Mouse (Mus musculus) telencephalon, adult 2 months (tissue): Measurements from ENCODE around the gene Nmnat2.
"Not testable (repeated sequence)": the region's sequence is repeated elsewhere in the genome, so short reads cannot be mapped to it uniquely, and the experiment has no call there.

Experiments used
- DNase-seq: peaks from one replicate; pipeline ENCODE4 v3.0.0-alpha.2; 2011; ENCODE audit warnings: low read depth, low spot score

Gene Nmnat2

DNA sequence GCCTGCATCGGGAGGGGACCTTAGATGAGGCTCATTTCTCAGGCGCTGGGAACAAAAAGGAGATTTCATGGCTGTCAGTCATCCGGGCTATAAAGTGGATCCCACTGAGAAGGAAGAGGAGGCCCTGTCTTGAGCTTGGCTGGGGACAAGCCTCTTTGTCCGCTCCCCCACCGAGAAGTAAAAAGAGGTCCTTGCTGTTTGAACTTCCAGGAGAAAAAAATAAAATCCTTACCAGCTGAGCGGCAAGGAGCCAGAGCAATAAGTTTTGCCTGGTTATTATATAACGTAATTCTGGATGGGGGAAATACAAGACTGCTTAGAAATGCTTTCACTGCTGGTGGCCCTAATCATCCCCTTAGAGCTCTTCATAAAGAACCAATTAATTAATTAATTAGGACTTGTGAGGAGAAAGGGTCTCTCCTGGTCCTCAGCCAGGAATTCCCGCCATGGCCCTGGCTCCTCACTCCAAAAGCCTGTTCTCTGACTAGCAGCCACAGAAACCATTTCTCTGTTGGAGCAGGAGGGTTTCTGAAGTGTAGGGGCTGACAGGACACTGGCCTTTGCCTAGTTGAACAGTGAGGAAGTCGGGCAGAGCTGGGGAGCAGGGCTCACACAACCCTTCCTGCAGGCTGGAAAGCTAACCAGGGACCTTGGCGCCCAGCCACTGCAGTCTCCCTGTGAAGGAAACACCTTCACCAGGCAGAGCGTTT is 99.5 kb downstream of the Nmnat2 start:
- DNase-seq: no peak

DNA sequence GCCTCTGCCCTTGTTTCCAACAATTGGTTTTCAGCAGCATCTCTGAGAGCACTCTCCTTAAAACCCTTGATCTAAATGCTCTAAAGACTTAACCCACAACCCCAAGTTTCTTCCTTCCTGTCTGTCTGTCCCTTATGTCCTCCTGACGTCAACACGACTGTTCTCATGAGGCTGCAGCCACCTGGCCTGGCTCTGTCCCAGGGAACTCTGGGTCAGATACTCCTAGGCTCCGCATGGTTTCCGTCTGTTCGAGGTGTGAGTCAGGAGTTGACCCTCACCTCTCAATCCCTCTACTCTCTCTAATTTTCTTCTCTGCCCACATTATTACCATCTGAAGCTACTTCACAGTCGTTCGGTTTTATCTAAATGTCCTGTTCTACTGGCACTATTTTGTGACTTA is 103.5 kb downstream of the Nmnat2 start:
- no peak for DNase-seq

DNA sequence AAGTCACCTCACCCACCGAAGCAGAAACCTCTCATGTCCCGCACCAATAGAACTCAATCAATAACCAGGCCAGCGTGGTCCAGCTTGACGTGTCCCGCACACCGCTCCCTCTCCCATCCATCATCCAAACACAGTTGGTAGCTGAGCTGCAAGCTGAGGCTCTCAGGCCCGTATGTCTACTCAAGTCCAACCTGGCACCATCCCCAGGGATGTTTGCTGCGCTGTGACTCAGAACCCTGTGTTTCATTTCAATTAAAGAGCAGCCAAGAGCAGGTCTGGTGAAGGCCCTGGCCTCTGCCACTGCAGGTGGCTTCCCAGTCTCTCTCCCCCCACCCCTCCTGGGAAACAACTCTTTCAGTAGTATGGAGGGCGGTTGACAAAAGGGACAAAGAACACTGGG is 104.8 kb downstream of the Nmnat2 start:
- no peak for DNase-seq

- DNase-seq: no peak
Measured at GRCm38 (mm10) chr1:153062547-153062946, 107.8 kb downstream of the Nmnat2 start.

GRCm38 (mm10) chr1:153064784-153065390 is 110.1 kb downstream of the Nmnat2 start:
- no peak for DNase-seq

DNA sequence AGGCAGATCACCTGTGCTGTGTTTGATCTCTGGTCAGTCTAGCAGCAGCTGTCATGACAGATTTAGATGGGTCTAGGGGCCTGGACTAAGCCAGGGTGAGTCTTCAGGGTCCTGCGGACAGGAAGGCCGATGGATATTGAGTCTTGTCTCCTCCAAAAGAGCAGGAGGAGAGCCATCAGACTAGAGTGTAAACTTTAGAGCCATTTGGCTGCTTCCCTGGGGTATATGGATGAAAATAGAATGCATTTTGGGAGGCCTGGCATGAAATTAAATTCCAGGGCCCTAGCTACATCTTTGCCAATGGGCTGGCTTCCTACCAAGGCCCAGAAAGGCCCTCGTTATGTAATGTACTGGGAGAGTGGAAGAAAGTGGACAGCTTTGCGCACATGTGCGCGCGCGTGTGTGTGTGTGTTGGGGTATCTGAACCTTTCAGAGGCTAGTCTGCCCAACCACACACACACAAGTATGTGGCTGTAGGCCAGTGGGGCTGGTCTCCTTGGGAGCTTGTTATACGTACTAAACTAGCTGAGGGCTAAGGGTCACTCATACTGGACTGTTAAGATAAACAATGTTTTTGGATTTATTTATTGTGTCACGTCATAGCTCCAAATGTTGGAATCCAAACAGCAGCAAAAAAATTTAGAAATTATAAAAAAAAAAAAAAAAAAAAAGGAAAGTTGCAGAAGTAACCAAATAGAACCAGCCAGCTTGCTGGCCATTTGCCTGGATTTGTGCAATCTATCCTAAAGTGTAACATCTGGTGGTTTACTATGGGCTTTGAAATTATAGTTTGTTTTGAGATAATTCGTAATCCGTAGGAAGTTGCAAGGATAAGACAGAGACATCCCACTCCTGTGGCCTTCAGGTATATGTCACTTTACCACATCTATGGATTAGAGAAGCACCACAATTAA is 110.9 kb downstream of the Nmnat2 start:
- peak; percentile 61 for DNase-seq

GRCm38 (mm10) chr1:153066387-153066781 is 111.6 kb downstream of the Nmnat2 start:
- no peak for DNase-seq

DNA sequence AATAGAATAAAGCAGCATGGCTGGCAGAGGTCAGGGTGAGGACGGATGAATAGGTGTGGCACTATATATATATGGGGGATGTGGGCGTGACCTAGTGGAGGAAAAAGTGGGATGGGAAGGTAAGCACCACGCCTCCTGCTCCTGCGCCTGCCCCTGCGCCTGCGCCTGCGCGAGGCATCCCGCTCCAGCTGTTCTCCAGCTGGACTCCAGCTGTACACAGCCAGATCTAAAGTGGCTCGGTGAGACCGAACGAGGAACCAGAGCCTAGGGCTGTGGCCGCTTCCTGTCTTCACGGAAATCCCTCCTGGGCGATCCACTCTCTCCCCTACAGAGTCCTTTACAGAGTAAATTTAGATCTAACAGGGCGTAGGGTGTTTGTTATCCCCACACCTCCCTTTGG is 116.8 kb downstream of the Nmnat2 start:
- DNase-seq: no peak

DNA sequence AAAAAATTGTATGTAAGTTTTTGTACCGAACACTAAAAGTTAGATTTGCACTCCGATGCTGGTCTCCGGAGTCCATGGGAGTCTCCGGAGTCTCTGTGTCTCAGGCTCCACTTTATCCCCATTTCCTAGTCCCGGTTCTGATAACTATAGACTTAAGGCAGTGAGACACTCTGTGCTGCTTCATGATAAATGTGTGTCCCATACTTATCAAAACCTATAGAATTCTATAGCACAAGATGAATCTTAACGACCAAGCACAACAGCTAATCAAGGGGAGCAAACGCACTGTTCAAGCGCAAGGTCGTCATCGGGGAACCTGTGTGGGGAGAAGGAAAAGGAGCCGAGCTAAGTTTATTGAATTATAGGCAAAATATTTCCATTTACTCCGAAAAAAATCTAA is 117.2 kb downstream of the Nmnat2 start:
- no peak for DNase-seq

DNA sequence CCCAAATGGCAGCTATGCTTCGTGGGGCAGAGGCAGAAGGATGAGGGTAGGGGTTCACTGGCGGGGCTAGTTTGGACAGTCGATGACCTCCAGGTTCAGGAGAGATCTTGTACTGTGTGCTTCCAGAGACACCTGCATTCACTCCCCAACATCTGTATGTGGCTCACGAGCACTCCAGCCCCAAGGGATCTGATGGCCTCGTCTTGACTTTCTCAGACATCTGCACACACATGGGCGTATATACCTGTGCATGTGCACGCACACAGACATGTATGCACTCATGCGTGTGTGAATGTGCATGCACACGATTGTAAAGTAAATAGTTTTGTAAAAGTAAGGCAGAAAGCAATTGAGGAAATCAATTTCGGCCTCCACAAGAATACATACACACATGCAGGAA is 117.9 kb downstream of the Nmnat2 start:
- no peak for DNase-seq

DNA sequence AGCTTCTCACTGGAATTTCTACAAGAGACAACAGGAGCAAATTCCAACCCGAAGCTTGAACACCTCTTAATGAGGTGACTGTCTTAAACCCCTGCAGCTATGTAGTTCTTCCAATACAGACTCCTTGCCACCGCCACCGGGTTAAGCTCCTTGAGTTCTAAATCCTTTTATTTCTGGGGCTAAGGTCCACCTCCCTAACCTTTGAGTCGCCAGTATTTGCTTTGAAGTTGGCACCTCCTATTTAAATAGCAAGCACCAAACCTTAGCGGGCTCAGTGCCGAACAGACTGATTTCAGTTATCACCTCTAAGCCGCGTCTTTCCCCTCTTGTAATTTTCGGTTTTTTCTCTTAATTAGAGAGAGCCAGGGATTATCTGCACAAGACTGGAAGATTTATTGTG is 118.6 kb downstream of the Nmnat2 start:
- no peak for DNase-seq

DNA sequence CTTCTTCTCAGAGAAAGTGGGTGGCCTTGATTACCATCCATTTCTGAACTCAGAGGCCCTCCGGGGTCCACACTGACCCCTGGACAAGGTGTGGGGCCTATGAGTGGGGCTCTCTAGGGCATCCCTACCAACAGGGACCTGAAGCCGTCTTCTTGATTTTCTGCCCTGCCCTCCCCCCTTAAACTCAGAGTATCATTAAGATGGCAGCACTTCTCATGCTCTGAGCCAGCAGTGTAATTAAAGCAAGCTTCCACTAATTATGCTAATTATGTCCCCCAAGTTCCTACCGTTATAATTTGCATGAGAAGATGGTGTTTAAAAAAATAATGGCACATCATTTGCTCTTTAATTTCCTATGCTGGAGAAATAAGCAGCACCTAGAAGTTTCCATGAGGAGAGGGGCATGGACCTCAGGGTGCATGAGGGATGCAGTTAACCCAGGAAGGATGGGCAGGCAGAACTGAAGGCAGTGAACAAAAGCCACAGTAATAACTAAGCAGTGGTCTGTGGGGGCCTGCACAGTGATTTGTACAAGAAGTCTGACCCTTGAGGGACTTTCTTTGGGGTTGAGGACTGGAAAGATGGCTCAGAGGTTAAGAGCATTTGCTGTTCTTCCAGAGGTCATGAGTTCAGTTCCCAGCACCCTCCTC is 120.4 kb downstream of the Nmnat2 start:
- DNase-seq: no peak

DNA sequence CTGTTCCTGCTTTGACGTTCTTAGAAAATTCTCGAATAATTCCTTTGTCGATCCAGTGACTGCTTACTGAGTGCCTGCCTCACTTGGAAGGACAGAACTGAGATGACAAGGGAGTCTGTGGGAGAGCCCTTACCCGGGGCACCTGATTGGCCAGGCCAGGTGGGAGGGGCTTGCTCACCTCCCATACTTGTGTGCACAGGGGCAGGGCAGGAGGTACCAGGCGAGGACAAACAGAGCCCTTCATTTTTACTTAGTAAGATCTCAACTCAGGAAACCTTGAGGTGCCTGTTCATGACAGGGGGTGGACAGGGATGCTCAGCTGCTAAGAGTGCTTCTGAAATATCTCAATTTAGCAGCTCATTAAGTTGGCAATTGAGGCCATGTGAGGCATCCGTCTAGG is 121.2 kb downstream of the Nmnat2 start:
- no peak for DNase-seq

DNA sequence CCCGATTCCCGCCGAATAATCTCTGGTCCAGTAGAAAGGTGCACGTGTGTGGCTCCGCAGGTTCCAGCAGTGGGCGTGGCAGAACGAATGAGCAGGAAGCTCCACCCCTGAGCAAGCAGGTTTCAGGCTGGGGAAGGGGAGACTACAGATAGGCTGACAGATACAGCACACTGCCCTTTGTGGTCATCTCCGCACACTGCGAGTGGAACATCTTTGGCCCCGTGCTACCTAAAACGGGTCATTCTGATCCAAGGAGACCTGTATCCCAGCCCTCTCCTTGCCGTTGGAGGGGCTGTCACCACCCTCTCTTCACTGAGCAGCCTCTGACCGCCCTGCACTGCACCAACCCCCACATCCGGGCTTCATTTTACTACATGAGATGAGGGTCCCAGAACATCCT is 128.4 kb downstream of the Nmnat2 start:
- DNase-seq: not testable (repeated sequence)

- no peak for DNase-seq
Measured at GRCm38 (mm10) chr1:153084191-153084590, 129.4 kb downstream of the Nmnat2 start.

DNA sequence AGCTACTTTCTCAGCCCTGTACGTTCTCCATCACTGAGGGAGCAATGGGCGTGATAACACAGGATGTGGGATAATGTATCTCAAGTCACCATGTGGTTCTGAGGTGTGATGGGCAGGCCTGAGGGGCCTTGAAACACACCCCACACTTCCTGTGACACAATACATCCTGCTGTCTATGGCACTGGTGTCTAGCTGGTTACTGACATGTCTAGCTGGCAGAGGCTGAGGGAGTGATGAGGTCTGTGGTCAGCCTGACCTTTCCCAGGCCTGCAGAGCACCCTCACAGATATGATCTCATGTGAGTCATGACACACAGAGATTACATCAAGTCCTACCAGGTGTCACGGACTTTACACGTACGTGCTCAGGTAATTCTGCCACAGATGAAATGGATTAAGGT is 130.4 kb downstream of the Nmnat2 start:
- DNase-seq: no peak

GRCm38 (mm10) chr1:153087771-153088170 is 133.0 kb downstream of the Nmnat2 start:
- no peak for DNase-seq

- DNase-seq: no peak
Measured at GRCm38 (mm10) chr1:153090081-153090480, 135.3 kb downstream of the Nmnat2 start.

GRCm38 (mm10) chr1:153090807-153091206 is 136.0 kb downstream of the Nmnat2 start:
- no peak for DNase-seq

DNA sequence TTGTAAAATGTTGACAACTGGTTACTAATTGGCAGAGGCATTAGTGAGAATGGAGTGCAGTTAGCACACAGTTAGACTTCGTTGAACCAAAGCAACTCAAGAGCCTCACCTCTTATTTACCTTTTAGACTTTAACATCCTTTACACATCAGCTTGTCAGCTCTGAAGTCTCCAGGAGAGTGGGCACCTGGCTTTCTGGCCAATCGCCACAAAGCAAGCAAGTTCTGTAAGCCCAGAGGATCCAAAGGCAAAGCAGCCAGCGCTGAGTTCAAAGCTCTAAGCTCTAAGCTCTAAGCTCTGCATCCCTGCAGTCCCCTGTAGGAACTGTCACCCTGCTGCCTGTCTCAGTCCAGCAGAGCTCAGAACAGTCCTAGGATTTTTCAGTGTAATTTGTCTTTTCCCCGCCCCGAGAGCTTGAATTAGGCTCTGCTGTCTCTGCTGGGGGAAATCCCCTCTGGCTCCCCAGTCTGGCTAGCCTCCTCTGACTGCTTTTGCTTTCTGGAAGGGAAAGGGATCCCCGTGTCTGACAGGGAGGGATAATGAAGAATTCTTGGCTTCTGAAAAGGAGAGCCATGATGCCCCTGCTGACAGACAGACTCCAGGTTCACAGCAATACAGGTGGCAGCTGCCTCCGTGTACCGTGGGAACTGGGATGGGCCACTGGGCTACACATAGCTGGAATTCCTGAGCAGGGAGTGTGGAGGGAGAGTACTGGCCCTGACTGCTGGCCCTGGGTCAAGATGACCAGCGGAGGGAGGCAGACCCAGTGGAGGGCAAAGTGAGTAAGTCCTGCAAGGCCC is 136.8 kb downstream of the Nmnat2 start:
- DNase-seq: no peak
